Mouse (Mus musculus) megakaryocyte, embryonic 14.5 days (primary cell): Measurements from ENCODE around the gene Slc10a6. TPM values are rescaled to one million over a fixed set of nuclear protein-coding genes. Genes with fewer than 3 reads are reported as not detected.

Experiments
- H3K27me3 ChIP-seq: replicated peaks from 2 replicates; pipeline ENCODE3; 2012; ENCODE audit warnings: inconsistent platforms
- H3K36me3 ChIP-seq: replicated peaks from 2 replicates; pipeline ENCODE3; 2012; ENCODE audit warnings: low read length, inconsistent platforms, mixed read lengths
- H3K4me1 ChIP-seq: 2 replicates; pipeline ENCODE4 v1.6.1; 2012; ENCODE audit warnings: inconsistent platforms
- H3K4me3 ChIP-seq: replicated peaks from 2 replicates; pipeline ENCODE3; 2012; ENCODE audit warnings: moderate library complexity, mild to moderate bottlenecking, inconsistent platforms
- H3K9me3 ChIP-seq: 2 replicates; pipeline ENCODE4 v1.6.1; 2012; ENCODE audit warnings: inconsistent platforms
- FLI1 ChIP-seq: IDR thresholded peaks from 2 replicates; pipeline ENCODE4 v1.6.1; 2012; ENCODE audit warnings: low read length, inconsistent platforms, mixed read lengths
- GATA1 ChIP-seq: IDR thresholded peaks from 3 replicates; pipeline ENCODE4 v1.6.1; 2012; ENCODE audit warnings: mixed read lengths, low read length, inconsistent platforms, borderline replicate concordance
- polyA plus RNA-seq: library from polyadenylated mRNA; stranded (reverse); fragments of >175 nt; gene quantifications from 2 replicates; pipeline ENCODE4 v1.2.3, GENCODE M21; 2012; ENCODE audit warnings: low replicate concordance; ENCODE audit not compliant: insufficient read depth

Slc10a6 gene
- polyA plus RNA-seq, 1 experiment, result not detected

GRCm38 (mm10) chr5:103658921-103659320 is 29.7 kb upstream of the Slc10a6 start:
- Histone ChIP-seq H3K27me3 (peaks cover 26% of the 10 kb centered on the region), H3K4me3 (no peak overlapping the region), H3K4me1 (peaks cover 20% of the 10 kb centered on the region), H3K9me3 (peaks cover 3% of the 10 kb centered on the region; the same call in 1 of the 2 replicates), H3K36me3 (no peaks in the 10 kb centered on the region)
- TF ChIP-seq FLI1 (no peak), GATA1 (no peak)

GRCm38 (mm10) chr5:103655346-103656118 is 26.3 kb upstream of the Slc10a6 start, which contains the start of gene 1700016H13Rik:
1700016H13Rik (minus strand) TSS chr5:103656010.
- peaks cover 5% of the 10 kb centered on the region; the same call in 1 of the 2 replicates for H3K9me3 ChIP-seq
- H3K4me3 ChIP-seq, result peak within 1 kb of the TSS; percentile 93
- TF ChIP-seq FLI1 (no peak), GATA1 (no peak)
- no peaks in the 10 kb centered on the region for H3K36me3 ChIP-seq
- H3K27me3 ChIP-seq, result peaks cover 20% of the 10 kb centered on the region
- H3K4me1 ChIP-seq, result peaks cover 24% of the 10 kb centered on the region

- H3K4me1 ChIP-seq, result peaks cover 24% of the 10 kb centered on the region
- TF ChIP-seq GATA1 (no peak), FLI1 (no peak)
- peaks cover 5% of the 10 kb centered on the region; the same call in 1 of the 2 replicates for H3K9me3 ChIP-seq
- peak overlapping the region; percentile 93 for H3K4me3 ChIP-seq
- H3K36me3 ChIP-seq, result no peaks in the 10 kb centered on the region
- peaks cover 19% of the 10 kb centered on the region for H3K27me3 ChIP-seq
Observed at GRCm38 (mm10) chr5:103654780-103655179, 25.6 kb upstream of the Slc10a6 start.

GRCm38 (mm10) chr5:103654225-103654624 is 25.0 kb upstream of the Slc10a6 start:
- no peak overlapping the region for H3K4me3 ChIP-seq
- H3K27me3 ChIP-seq, result peaks cover 19% of the 10 kb centered on the region
- TF ChIP-seq FLI1 (no peak), GATA1 (no peak)
- peaks cover 24% of the 10 kb centered on the region for H3K4me1 ChIP-seq
- peaks cover 5% of the 10 kb centered on the region; the same call in 1 of the 2 replicates for H3K9me3 ChIP-seq
- no peaks in the 10 kb centered on the region for H3K36me3 ChIP-seq

- Histone ChIP-seq H3K4me1 (peaks cover 27% of the 10 kb centered on the region), H3K4me3 (no peak overlapping the region), H3K27me3 (no peaks in the 10 kb centered on the region), H3K36me3 (no peaks in the 10 kb centered on the region), H3K9me3 (peaks cover 3% of the 10 kb centered on the region; the same call in 1 of the 2 replicates)
- TF ChIP-seq GATA1 (no peak), FLI1 (no peak)
Observed at GRCm38 (mm10) chr5:103647320-103647719, 18.1 kb upstream of the Slc10a6 start.

- Histone ChIP-seq H3K27me3 (peaks cover 3% of the 10 kb centered on the region), H3K4me1 (peaks cover 31% of the 10 kb centered on the region), H3K36me3 (no peaks in the 10 kb centered on the region), H3K9me3 (no peaks in the 10 kb centered on the region), H3K4me3 (peak overlapping the region; percentile 62)
- TF ChIP-seq GATA1 (no peak), FLI1 (no peak)
Observed at GRCm38 (mm10) chr5:103644167-103644566, 15.0 kb upstream of the Slc10a6 start.

GRCm38 (mm10) chr5:103637162-103637561 is 8.0 kb upstream of the Slc10a6 start:
- no peak for TF ChIP-seq FLI1
- Histone ChIP-seq H3K4me3 (no peak overlapping the region), H3K9me3 (no peaks in the 10 kb centered on the region), H3K4me1 (peaks cover 4% of the 10 kb centered on the region; the same call in 1 of the 2 replicates), H3K27me3 (peaks cover 3% of the 10 kb centered on the region), H3K36me3 (no peaks in the 10 kb centered on the region)

- TF ChIP-seq FLI1, result no peak
- no peak for TF ChIP-seq GATA1
- Histone ChIP-seq H3K9me3 (no peaks in the 10 kb centered on the region), H3K4me1 (no peaks in the 10 kb centered on the region), H3K36me3 (no peaks in the 10 kb centered on the region), H3K4me3 (no peak overlapping the region), H3K27me3 (peaks cover 7% of the 10 kb centered on the region)
Observed at GRCm38 (mm10) chr5:103629854-103630580, 814 bp upstream of the Slc10a6 start.

- H3K27me3 ChIP-seq, result peaks cover 12% of the 10 kb centered on the region
- no peaks in the 10 kb centered on the region for H3K9me3 ChIP-seq
- no peaks in the 10 kb centered on the region for H3K36me3 ChIP-seq
- TF ChIP-seq GATA1 (no peak), FLI1 (no peak)
- peaks cover 7% of the 10 kb centered on the region; the same call in 1 of the 2 replicates for H3K4me1 ChIP-seq
- H3K4me3 ChIP-seq, result no peak overlapping the region
Observed at GRCm38 (mm10) chr5:103628499-103628898, 704 bp downstream of the Slc10a6 start.

GRCm38 (mm10) chr5:103624831-103625230 is 4.4 kb downstream of the Slc10a6 start:
- no peak overlapping the region for H3K4me3 ChIP-seq
- H3K27me3 ChIP-seq, result peaks cover 13% of the 10 kb centered on the region
- H3K36me3 ChIP-seq, result no peaks in the 10 kb centered on the region
- peaks cover 7% of the 10 kb centered on the region; the same call in 1 of the 2 replicates for H3K4me1 ChIP-seq
- TF ChIP-seq FLI1 (no peak), GATA1 (no peak)
- no peaks in the 10 kb centered on the region for H3K9me3 ChIP-seq
